Mouse (Mus musculus): Measurements from ENCODE around the gene Ddx50.
A peak's percentile ranks its signal among the peaks of the same experiment; 100 is the strongest.
"Not testable (repeated sequence)": the region's sequence is repeated elsewhere in the genome, so short reads cannot be mapped to it uniquely, and the experiment has no call there.

Gene Ddx50

GRCm38 (mm10) chr10:62601053-62601791 is 49.8 kb downstream of the Ddx50 start:
- DNase-seq (ENCODE audit: low spot score in 2 of 2) = no peak

DNA sequence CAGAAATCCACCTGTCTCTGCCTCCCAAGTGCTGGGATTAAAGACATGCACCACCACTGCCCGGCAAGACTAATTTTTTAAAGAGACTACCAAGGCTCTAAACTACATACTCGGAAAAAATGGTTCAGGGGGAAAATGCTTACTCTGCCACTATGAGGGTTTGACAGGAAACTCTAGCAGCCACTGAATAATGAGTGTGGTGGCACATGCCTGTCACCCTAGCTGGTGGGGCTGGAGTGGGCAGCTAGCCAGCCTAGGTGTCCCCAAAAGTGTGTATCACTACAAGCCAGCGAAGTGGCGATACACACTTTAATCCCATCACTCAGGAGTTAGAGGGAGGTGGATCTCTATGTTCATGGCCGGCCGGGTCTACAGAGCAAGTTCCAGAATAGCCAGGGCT is 51.0 kb downstream of the Ddx50 start:
- peak; percentile 20 to 55 for DNase-seq (ENCODE audit: low spot score in 2 of 2)

DNA sequence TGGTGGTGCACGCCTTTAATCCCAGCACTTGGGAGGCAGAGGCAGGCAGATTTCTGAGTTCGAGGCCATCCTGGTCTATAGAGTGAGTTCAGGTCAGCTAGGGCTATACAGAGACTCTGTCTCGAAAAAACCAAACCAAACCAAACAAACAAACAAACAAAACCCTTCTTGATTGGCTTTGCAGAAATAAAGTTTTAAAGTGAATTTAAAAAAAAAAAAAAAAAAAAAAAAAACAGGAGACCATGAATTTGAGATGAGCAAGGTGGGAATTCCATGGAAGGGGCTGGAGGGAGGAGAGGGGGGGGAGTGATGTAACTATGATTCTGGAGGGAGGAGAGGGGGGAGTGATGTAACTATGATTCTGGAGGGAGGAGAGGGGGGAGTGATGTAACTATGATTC is 51.7 kb downstream of the Ddx50 start:
- DNase-seq (ENCODE audit: low spot score in 2 of 2) = not testable (repeated sequence)

DNA sequence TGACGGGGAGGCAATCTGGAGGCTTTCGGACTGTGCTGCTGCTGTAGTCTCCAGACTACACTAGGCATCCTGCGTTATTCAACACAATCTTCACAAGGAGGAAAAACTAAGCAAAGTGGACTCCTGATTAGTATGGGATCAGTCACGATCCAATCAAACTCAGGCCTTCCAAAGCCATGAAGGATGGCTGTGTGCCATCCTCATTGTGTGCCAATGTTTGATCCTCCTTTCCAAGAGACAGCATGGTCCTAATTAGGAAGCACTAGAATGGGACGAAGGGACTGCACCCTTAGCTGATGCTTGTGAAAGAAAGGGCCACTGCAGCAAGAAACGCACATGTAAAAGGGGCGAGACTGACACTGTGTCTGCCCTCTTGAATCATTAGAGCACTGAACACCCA is 58.5 kb downstream of the Ddx50 start:
- DNase-seq (ENCODE audit: low spot score in 2 of 2) = no peak

GRCm38 (mm10) chr10:62590200-62590599 is 60.8 kb downstream of the Ddx50 start:
- DNase-seq (ENCODE audit: low spot score in 2 of 2) = peak; percentile 85 to 91

GRCm38 (mm10) chr10:62588616-62589015 is 62.4 kb downstream of the Ddx50 start:
- no peak for DNase-seq (ENCODE audit: low spot score in 2 of 2)

DNA sequence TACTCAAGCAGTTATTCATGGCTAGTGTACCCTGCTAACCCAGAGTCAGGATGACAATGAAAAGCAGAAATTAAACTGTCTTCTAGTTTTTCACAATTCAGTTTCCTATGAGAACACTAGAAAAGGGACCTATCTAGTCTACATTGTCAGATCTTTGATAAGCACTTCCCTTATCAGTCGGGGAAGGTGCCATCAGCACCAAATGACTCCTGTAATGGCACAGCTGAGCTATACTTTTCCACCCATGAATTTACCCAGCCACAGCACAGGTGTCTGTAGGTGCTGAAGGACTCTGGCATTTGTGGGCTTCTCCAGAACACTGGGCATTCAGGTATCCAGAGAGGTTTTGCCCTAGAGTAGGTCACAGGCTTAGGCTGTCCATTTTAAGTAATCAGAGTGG is 67.8 kb downstream of the Ddx50 start:
- DNase-seq (ENCODE audit: low spot score in 2 of 2) = no peak

DNA sequence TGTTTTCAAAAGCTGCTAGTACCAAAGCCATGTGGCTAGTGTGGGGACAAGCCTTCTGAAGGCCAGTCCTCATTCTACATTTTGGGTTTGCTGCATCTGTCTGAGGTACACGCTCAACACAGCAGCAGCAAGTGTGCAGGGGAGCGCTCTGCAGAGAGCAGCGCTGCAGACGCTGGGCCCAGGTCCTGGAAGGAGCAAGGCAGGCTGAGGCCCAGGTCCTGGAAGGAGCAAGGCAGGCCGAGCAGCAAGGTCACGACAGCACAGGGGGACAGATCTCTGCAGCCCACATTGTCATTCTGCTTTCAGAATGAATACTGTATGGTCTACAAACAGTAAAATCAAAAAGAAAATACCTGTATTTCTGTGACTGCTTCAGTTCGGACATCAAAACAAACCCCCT is 68.3 kb downstream of the Ddx50 start:
- no peak for DNase-seq (ENCODE audit: low spot score in 2 of 2)

DNA sequence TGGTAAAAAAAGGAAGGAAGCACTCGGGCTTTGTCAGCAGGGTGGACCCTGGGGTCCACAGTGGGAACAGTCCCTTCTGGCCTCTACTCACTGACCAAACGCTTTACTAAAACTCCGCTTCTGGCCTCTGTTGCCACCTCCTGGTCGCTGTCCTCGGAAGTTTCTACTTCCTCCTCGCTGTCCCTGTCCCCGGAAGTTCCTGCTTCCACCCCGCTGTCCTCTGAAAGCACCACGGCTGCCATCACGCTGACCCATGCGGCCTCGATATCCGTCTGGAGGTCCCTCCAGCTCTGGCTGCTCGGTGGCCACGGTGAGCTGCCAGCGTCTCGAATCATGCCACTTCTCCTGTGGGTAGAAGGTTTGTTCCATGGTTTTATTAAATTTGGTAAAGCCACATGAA is 68.8 kb downstream of the Ddx50 start:
- no peak for DNase-seq (ENCODE audit: low spot score in 2 of 2)

DNA sequence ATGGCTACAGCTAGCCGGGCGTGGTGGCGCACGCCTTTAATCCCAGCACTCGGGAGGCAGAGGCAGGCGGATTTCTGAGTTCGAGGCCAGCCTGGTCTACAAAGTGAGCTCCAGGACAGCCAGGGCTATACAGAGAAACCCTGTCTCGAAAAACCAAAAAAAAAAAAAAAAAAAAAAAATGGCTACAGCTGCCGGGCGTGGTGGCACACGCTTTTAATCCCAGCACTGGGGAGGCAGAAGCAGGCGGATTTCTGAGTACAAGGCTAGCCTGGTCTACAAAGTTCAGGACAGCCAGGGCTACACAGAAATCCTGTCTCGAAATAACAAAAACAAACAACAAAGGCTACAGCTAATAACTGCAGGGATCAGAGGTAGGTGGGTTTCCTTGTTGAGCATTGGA is 71.9 kb downstream of the Ddx50 start:
- not testable (repeated sequence) for DNase-seq (ENCODE audit: low spot score in 2 of 2)

- peak; percentile 88 to 91 for DNase-seq (ENCODE audit: low spot score in 2 of 2)
Observed at GRCm38 (mm10) chr10:62578338-62579100, 72.5 kb downstream of the Ddx50 start, which contains the start of gene Kif1bp. Gene Kif1bp, minus strand, starts transcription at chr10:62578457.

DNA sequence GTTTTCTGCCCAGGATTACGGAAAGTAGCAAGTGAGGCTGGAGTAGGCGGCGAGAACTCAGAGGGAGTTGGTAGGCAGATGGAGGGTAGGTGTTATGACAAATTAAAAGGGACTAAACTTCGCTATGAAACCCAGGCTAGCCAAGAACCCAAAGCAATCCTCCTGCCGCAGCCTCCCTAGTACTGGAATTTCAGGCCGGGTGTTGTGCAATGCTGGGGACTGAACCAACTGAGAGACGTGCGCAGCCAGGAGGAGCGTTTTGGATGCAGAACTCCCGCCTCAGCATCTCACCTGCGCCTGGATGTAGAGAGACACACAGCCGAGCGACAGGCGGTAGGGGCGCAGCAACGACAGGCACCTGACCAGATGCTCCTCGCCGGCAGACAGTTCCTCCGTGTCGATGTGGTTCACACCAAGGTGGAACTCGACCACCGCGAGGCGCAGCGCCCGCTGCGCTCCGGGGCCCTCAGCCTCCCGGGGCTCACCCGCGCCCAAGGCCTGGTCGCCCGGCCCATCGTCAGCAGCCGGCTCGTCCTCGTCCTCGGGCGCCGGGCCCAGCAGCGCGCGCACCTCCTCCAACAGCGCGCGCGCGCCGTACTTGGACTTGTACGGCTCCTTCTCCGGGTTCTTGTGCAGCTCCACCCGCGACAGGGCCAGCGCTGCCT is 73.2 kb downstream of the Ddx50 start:
- no peak for DNase-seq (ENCODE audit: low spot score in 2 of 2)

GRCm38 (mm10) chr10:62575001-62575400 is 76.0 kb downstream of the Ddx50 start:
- DNase-seq (ENCODE audit: low spot score in 2 of 2) = no peak

- no peak for DNase-seq (ENCODE audit: low spot score in 2 of 2)
Observed at GRCm38 (mm10) chr10:62570126-62570871, 80.7 kb downstream of the Ddx50 start.

- no peak for DNase-seq (ENCODE audit: low spot score in 2 of 2)
Observed at GRCm38 (mm10) chr10:62568861-62569260, 82.2 kb downstream of the Ddx50 start.

All from natural killer cell, adult 2 months (primary cell).